Mouse (Mus musculus) megakaryocyte, adult 5-6 weeks (primary cell): Measurements from ENCODE around the gene Mcm6. TPM values are rescaled to one million over a fixed set of nuclear protein-coding genes. Genes with fewer than 3 reads are reported as not detected.
"Not testable (repeated sequence)": the region's sequence is repeated elsewhere in the genome, so short reads cannot be mapped to it uniquely, and the experiment has no call there.

ENCODE experiments used
- ATAC-seq: 2 replicates; pipeline ENCODE4 v1.8.0; 2016; ENCODE audit warnings: mild to moderate bottlenecking, inconsistent platforms; ENCODE audit not compliant: poor library complexity, severe bottlenecking
- total RNA-seq, 2 experiments: library from RNA; stranded (forward) in 1 of 2; stranded (reverse) in 1 of 2; fragments of 153-499, 151-499 nt in 1 of 2; fragments of 221-1000, 200-1000 nt in 1 of 2; gene quantifications; 2 replicates each; pipeline versions ENCODE4 v1.2.3 to v1.2.4; 2015 to 2017

Mcm6 gene
- total RNA-seq, 2 experiments from 2014 or later: 143 to 215 TPM

- ATAC-seq: no peak
Observed at GRCm38 (mm10) chr1:128337708-128338320, 21.6 kb downstream of the Mcm6 start.

- ATAC-seq: peak; percentile 80
Observed at GRCm38 (mm10) chr1:128330313-128330712, 29.2 kb downstream of the Mcm6 start.

DNA sequence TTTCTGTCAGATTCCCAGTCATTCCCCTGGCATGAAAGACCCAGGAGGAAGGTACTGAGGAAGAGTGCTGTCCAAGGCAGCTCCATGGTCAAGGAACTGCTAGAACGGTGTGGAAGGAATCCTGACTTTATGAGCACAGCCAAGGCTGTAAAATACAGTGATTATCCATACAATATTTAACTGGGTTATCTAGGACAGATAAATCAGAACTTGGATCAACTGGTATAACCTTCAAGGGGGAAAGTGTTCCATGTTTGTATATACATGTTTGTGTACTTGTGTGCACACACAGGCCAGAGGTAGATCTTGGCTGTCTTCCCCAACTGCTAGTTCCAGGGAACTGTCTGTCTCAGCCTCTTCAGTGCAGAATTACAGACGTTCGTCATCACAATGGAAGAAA, 31.2 kb downstream of the Mcm6 start, which contains the start of gene Lct:
Lct (minus strand) TSS at position 101 of the 400 bp plus-strand sequence.
- no peak for ATAC-seq

DNA sequence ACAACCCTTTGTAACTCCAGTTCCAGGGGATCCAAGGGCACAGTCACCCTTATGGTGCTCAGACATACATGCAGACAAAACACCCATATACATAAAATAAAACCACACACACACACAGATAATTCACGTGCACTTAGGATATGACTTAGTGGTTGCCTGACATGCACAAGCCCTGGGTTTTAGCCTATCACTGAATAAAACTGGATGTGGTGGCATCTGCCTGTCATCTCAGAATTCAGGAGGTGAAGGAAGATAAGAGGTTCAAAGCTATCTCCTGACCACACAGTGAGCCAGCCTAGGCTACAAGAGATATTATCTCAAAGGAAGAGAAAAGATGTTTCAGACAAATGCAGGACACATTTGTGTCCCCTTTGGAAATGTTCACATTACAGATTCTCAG, 32.3 kb downstream of the Mcm6 start:
- no peak for ATAC-seq

GRCm38 (mm10) chr1:128324776-128325175, 34.7 kb downstream of the Mcm6 start:
- no peak for ATAC-seq

GRCm38 (mm10) chr1:128323026-128323643, 36.3 kb downstream of the Mcm6 start:
- ATAC-seq: peak; percentile 94

GRCm38 (mm10) chr1:128319266-128319665, 40.2 kb downstream of the Mcm6 start:
- not testable (repeated sequence) for ATAC-seq

DNA sequence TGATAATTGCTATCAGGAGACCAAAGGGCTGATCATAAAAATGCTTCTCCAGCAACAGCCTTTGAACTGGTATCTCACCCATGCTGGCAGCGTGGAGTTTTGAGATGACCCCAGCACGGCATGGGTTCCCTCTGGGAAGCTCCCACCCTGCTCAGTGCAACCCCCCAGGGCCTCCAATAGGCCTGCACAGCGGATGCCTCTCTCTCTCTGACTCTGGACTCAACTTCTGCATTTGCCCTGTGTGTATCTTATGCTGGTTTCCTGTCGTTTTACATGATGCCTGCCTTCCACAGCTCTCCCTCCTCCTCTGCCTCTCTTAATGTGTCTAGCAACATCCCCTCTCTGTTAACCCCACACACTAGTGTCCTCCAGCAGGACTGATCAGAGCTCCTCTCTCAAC, 44.8 kb downstream of the Mcm6 start:
- peak; percentile 92 for ATAC-seq

GRCm38 (mm10) chr1:128309043-128309442, 50.4 kb downstream of the Mcm6 start:
- no peak for ATAC-seq

DNA sequence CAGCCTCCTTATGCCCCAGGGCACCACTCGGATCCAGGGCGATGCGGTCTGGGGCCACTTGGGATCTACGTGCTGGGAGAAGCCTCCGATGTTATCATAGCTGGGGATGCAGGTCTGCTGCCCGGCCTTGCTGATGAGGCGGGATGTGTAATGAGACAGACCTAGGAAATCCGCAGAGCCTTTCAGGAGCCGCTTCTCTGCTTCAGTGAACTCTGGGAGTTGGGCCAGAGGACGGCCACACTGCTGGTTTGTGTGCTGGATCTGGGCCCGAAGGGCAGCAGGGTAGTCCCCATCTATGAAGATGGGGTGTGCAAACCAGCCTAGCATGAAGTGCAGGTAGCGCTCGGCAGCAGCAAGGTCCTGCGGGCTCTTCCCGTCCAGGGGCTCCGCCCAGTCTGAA, 55.6 kb downstream of the Mcm6 start:
- ATAC-seq: no peak

GRCm38 (mm10) chr1:128295717-128296528, 63.5 kb downstream of the Mcm6 start:
- ATAC-seq: no peak

DNA sequence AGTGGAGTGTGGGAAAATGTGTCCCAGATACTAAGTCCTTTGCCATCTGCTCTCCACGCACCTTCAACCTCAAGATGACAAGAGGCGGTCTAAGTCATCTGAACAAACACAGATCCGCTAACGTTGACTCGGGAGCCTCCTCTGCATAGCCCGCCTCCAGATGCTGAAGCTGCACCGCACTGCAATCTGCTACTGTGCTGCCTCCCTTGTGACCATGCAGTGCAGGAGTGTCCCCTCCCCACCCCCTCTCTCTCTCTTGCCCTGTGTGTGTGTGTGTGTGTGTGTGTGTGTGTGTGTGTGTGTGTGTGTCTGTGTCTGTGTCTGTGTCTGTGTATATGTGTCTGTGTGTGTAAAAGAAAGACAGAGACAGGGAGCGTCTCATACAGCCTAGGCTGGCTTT, 64.2 kb downstream of the Mcm6 start:
- ATAC-seq: no peak

GRCm38 (mm10) chr1:128293524-128293923, 65.9 kb downstream of the Mcm6 start:
- ATAC-seq: no peak

DNA sequence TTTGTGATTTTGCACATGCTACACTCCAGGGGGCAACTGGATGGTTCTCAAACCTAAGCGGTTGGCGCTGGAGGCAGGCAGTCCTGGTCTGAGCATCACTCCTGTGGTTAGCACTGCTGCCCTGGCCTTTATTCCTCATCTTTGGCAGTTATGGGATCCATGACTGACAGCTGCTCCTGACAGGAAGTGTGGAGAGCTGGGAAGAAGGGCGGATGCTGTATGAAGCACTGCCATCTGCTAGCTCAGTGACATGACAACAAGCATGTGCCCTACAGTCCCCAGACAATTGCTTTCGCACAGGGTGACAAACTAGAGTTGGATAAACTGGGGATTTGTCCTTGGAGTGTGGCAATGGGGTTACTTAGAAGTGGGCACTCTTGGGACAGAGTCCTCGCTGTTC, 69.2 kb downstream of the Mcm6 start:
- ATAC-seq: no peak

DNA sequence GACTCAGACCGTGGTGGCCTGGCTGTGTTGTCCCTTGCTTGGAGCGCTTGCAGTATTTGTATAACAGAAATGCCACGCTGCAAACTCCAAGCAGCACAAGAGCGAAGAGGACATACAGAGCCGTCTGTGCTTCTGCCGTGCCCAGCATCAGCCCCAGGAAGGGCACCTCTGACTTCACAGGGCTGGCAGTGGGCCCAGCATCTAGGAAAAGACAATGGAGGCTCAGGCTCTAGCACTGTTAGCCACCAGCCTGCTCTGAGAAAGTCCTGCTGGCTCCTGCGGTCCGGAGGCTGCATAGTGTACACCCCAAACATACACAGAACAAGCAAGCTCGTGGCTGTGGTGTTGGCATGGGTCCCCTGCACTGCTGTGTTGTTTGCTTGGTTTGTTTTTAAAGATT, 74.3 kb downstream of the Mcm6 start:
- no peak for ATAC-seq

DNA sequence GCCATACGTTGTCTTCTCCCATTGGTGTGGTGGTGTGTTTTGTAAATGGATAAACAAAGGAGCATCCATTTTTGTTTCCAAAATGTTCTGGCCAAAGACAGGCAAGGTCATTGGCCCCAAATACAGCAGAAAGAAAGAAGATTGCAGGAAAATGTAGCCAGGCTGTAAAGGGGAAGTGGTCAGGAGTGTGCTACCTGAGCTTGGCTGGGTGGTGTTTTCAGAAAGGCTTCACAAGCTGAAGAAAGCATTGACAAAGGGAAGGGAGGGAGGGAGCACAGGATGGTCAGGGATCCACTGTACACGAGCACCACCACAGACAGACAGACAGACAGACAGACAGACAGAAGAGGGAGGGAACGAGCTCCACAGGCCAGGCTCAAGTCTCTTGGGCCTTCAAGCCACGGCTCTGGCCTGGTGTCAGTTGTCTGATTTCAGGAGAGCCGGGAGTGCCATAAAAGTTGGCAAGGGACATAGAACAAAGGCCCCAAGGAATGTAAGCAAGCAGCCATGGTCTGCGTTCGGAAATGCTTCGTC, 75.2 kb downstream of the Mcm6 start:
- no peak for ATAC-seq

GRCm38 (mm10) chr1:128282924-128283323, 76.5 kb downstream of the Mcm6 start:
- ATAC-seq: no peak

DNA sequence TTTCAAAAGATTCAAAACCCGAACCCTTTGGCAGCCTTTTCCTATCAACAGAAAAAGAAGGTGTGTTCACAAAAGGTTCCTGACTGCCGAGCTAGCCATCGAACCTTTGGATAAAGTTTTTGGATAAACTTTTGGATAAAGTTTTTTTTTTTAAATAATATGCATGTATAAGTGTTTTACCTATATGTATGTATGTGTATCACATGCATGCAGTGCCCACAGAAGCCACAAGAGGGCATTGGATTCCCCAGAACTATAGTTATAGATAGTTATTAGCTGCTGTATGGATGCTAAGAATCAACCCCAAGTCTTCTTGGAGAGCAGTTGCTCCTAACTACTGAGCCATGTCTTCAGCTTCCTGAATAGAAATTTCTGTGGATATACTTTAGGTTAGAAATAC, 77.7 kb downstream of the Mcm6 start:
- no peak for ATAC-seq
